Mouse (Mus musculus) myocyte (in vitro differentiated cells): ENCODE measurements around the gene Ubash3b.

Source experiments
- CEBPB ChIP-seq: IDR thresholded peaks from 2 replicates; pipeline ENCODE4 v1.6.1; 2011; ENCODE audit warnings: mild to moderate bottlenecking, moderate library complexity; ENCODE audit not compliant: poor library complexity, insufficient read depth, severe bottlenecking
- E2F4 ChIP-seq: IDR thresholded peaks from one replicate; pipeline ENCODE4 v1.6.1; 2011; ENCODE audit warnings: mild to moderate bottlenecking, control low read depth, moderate library complexity; ENCODE audit not compliant: insufficient read depth
- MAX ChIP-seq: IDR thresholded peaks from one replicate; pipeline ENCODE4 v1.6.1; 2011; ENCODE audit warnings: low read depth, mild to moderate bottlenecking, control low read depth
- MYOD1 ChIP-seq, 3 experiments: IDR thresholded peaks; one replicate each; pipeline ENCODE4 v1.6.1; 2011; ENCODE audit warnings: control low read depth in 2 of 3, low read depth in 2 of 3, mild to moderate bottlenecking in 2 of 3, moderate library complexity in 1 of 3; ENCODE audit not compliant: insufficient read length in 2 of 3, control insufficient read depth in 1 of 3
- MYOG ChIP-seq, 3 experiments: IDR thresholded peaks; one replicate each; pipeline ENCODE4 v1.6.1; 2011; ENCODE audit warnings: control low read depth in 2 of 3, low read depth in 2 of 3, mild to moderate bottlenecking in 2 of 3; ENCODE audit not compliant: insufficient read length in 2 of 3, control insufficient read depth in 1 of 3, insufficient read depth in 1 of 3
- POLR2A ChIP-seq: IDR thresholded peaks from one replicate; pipeline ENCODE4 v1.6.1; 2011; ENCODE audit warnings: low read depth, mild to moderate bottlenecking, control low read depth, moderate library complexity; ENCODE audit not compliant: insufficient read length
- POLR2AphosphoS2 ChIP-seq: IDR thresholded peaks from one replicate; pipeline ENCODE4 v1.6.1; 2011; ENCODE audit warnings: low read depth, control low read depth; ENCODE audit not compliant: insufficient read length
- REST ChIP-seq: IDR thresholded peaks from one replicate; pipeline ENCODE4 v1.6.1; 2011; ENCODE audit warnings: mild to moderate bottlenecking, control low read depth, moderate library complexity; ENCODE audit not compliant: insufficient read depth, insufficient read length
- SRF ChIP-seq: IDR thresholded peaks from one replicate; pipeline ENCODE4 v1.6.1; 2011; ENCODE audit warnings: low read depth; ENCODE audit not compliant: control insufficient read depth, insufficient read length
- TCF12 ChIP-seq: IDR thresholded peaks from one replicate; pipeline ENCODE4 v1.6.1; 2011; ENCODE audit warnings: mild to moderate bottlenecking, control low read depth; ENCODE audit not compliant: poor library complexity, insufficient read depth, severe bottlenecking
- TCF3 ChIP-seq: IDR thresholded peaks from one replicate; pipeline ENCODE4 v1.6.1; 2011; ENCODE audit warnings: low read depth, control low read depth; ENCODE audit not compliant: insufficient read length
- USF1 ChIP-seq: IDR thresholded peaks from one replicate; pipeline ENCODE4 v1.6.1; 2011; ENCODE audit warnings: low read depth, mild to moderate bottlenecking, control low read depth, moderate library complexity

- TF ChIP-seq POLR2A: no peak
- no peak for TF ChIP-seq E2F4
- no peak for TF ChIP-seq MYOG (IDR thresholded peaks at IDR 0.05; ENCODE audit: control insufficient read depth in 1 of 3, insufficient read depth in 1 of 3, insufficient read length in 2 of 3, low read depth in 2 of 3)
- no peak for TF ChIP-seq MAX
- TF ChIP-seq SRF: no peak
- TF ChIP-seq POLR2AphosphoS2: no peak
- TF ChIP-seq TCF12: no peak
- TF ChIP-seq REST: no peak
- no peak for TF ChIP-seq USF1
- TF ChIP-seq TCF3: no peak
- no peak for TF ChIP-seq MYOD1 (IDR thresholded peaks at IDR 0.05; ENCODE audit: control insufficient read depth in 1 of 3, insufficient read length in 2 of 3, low read depth in 2 of 3)
- TF ChIP-seq CEBPB: no peak
These were observed 26.6 kb downstream of the Ubash3b start for GRCm38 (mm10) chr9:41134907-41135306.
